Mouse (Mus musculus) heart, embryonic 13.5 days (tissue): ENCODE results near the gene Fads6. TPM values are rescaled to one million over a fixed set of nuclear protein-coding genes. Genes with fewer than 3 reads are reported as not detected.

ENCODE experiments used
- ATAC-seq: fragments of 200-750 bp; cut with Nextera tagmentation; 2 replicates; pipeline ENCODE4 v1.8.0; 2017; ENCODE audit warnings: moderate TSS enrichment; ENCODE audit not compliant: insufficient number of reproducible peaks, low FRiP score, low TSS enrichment; ENCODE audit errors: extremely low read depth
- H3K27ac ChIP-seq: fragments of 300-500 bp; sonication (generic); replicated peaks from 2 replicates; pipeline ENCODE4 v1.5.1; 2015; ENCODE audit warnings: moderate library complexity, mild to moderate bottlenecking, inconsistent platforms
- H3K27me3 ChIP-seq: fragments of 300-500 bp; sonication (generic); replicated peaks from 2 replicates; pipeline ENCODE4 v1.6.1; 2015; ENCODE audit warnings: mild to moderate bottlenecking, inconsistent platforms
- H3K36me3 ChIP-seq: fragments of 300-500 bp; sonication (generic); 2 replicates; pipeline ENCODE4 v1.6.1; 2015; ENCODE audit warnings: mild to moderate bottlenecking, inconsistent platforms
- H3K4me1 ChIP-seq: fragments of 300-500 bp; sonication (generic); 2 replicates; pipeline ENCODE4 v1.6.1; 2015; ENCODE audit warnings: inconsistent platforms
- H3K4me2 ChIP-seq: fragments of 300-500 bp; sonication (generic); 2 replicates; pipeline ENCODE4 v1.6.1; 2015; ENCODE audit warnings: inconsistent platforms, mild to moderate bottlenecking, moderate library complexity
- H3K4me3 ChIP-seq: fragments of 300-500 bp; sonication (generic); 2 replicates; pipeline ENCODE4 v1.5.1; 2015; ENCODE audit warnings: moderate library complexity, mild to moderate bottlenecking, inconsistent platforms
- H3K9ac ChIP-seq: fragments of 300-500 bp; sonication (generic); 2 replicates; pipeline ENCODE4 v1.6.1; 2015; ENCODE audit warnings: inconsistent platforms, mild to moderate bottlenecking, moderate library complexity
- H3K9me3 ChIP-seq: fragments of 300-500 bp; sonication (generic); 2 replicates; pipeline ENCODE4 v1.6.1; 2016; ENCODE audit warnings: inconsistent platforms
- WGBS: fragments of 180-500 bp; shearing (Covaris S2); methylation state at CpG from one replicate; pipeline ENCODE4 v1.1.7; 2015; ENCODE audit warnings: mixed read lengths; 5-methylcytosine and 5-hydroxymethylcytosine counted together
- polyA plus RNA-seq: library from polyadenylated mRNA; unstranded; fragments of >200 nt; fragmentation: Nextera tagmentation; extraction: Ambion mirVana; gene quantifications from 2 replicates; pipeline ENCODE4 v1.2.1, GENCODE M21; 2015

The Fads6 gene
- 0.71 and 0.74 TPM in 2 replicates for polyA plus RNA-seq

DNA sequence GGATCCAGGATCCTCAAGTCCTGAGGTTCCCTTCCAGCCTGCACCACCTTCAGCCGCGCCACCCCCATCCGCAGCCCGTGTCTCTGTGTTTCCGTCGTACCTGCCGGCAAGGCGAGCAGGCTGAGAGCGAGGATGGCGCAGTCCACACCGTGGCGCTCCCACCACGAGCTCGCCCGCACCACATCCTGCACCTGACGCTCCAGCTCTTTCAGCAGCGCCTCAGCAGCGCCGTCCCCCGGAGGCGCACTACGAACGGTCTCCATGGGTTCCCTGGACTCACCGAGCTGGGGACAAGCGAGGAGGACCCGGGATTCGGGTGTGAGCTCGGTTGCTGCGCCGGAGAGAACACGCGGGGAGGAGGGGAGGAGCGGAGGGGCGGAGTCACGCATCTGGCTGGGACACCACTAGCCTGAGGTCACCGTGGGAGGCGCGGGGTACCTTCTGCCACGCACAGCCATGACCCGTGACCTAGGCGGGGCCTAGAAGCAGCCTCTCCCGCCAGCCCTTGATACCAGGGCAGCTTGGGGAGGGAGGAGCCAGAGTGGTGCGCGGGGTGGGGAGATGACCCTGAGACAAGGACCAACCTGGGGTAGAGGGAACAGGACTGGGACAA, at the start of gene Fads6:
Fads6 (minus strand) TSS at position 450 of the 613 bp plus-strand sequence.
- Histone ChIP-seq H3K9ac (peak within 1 kb of the TSS; percentile 70), H3K36me3 (no peaks in the 10 kb centered on the region), H3K4me1 (peaks cover 20% of the 10 kb centered on the region), H3K4me3 (peak within 1 kb of the TSS; percentile 59), H3K4me2 (peak within 1 kb of the TSS; percentile 91), H3K27me3 (peaks cover 42% of the 10 kb centered on the region), H3K27ac (no peak within 1 kb of the TSS), H3K9me3 (no peaks in the 10 kb centered on the region)
- WGBS: under 1% methylated on average over 44 of the region's 44 CpGs
- ATAC-seq: peak; percentile 23; the same call in 1 of the 2 replicates

DNA sequence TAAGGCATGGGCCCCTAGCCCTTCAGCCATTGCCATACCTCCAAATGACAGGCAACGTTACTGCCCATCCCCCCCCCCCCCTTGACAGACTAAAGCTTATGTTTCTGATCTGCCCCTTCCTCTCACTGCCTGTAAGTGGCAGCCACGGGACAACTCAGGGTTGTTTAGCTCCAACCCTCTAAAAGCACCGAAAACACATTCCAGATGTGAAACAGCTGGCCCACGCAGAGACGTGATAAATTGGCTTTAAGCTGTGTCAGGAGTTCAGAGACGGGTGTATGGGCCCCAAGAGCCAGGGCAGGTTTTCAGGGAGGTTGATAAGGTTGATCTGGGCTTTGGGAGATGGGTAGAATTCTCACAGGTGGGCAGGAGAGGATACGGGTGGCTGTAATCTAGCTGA, 48.1 kb upstream of the Fads6 start:
- WGBS: 20% methylated on average over 7 of the region's 7 CpGs

DNA sequence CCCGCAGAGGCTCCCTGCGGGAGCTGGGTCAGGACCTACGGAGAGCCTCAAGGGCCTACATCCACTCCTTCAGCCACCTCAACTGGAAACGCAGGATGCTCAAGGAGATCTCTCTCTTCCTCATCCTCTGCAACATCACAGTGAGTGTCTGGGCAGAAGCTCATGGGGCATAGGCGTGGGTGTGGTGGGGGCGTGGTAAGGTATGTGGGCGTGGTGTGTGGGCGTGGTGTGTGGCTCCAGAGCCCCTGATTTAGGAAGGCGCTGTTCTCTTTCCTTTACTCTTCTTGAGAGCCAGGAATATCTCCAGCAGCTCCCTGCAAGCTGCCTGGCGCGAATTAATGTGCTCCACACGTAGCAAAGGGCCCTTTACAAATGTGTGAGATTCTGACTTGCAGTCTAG, 47.5 kb upstream of the Fads6 start:
- peaks cover 95% of the 10 kb centered on the region for H3K27me3 ChIP-seq
- H3K36me3 ChIP-seq: no peaks in the 10 kb centered on the region
- no peaks in the 10 kb centered on the region for H3K9me3 ChIP-seq
- no peak overlapping the region for H3K4me2 ChIP-seq
- no peak for ATAC-seq
- 4% methylated on average over 12 of the region's 12 CpGs for WGBS
- no peak overlapping the region for H3K27ac ChIP-seq
- H3K4me1 ChIP-seq: no peaks in the 10 kb centered on the region; the same call in 1 of the 2 replicates
- no peak overlapping the region for H3K4me3 ChIP-seq
- H3K9ac ChIP-seq: no peak overlapping the region

More for the DNA sequence above, 48.1 kb upstream of the Fads6 start:
- Histone ChIP-seq H3K27me3 (peaks cover 95% of the 10 kb centered on the region), H3K27ac (no peak overlapping the region), H3K9ac (no peak overlapping the region), H3K9me3 (no peaks in the 10 kb centered on the region), H3K4me1 (no peaks in the 10 kb centered on the region; the same call in 1 of the 2 replicates), H3K4me2 (no peak overlapping the region), H3K4me3 (no peak overlapping the region), H3K36me3 (no peaks in the 10 kb centered on the region)
- no peak for ATAC-seq

DNA sequence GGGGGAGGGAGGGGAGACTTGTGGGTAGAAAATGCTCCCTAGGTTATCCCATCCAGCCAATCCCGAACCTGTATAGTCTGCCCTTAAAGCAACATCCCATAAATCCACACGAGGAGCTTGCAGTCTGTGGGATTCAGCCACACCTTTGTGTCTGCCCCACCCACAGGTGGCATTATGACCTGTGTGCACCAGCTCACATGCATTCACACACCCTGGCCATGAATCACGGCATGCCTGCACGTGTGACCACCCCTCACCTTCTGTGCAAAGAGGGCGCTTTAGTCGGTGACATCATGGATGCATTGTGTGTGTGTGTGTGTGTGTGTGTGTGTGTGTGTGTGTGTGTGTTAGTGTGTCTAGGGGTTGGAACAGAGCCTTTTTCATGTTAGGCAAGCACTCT, 44.4 kb upstream of the Fads6 start:
- H3K9me3 ChIP-seq: no peaks in the 10 kb centered on the region
- no peak overlapping the region for H3K27ac ChIP-seq
- no peak overlapping the region for H3K9ac ChIP-seq
- no peaks in the 10 kb centered on the region for H3K36me3 ChIP-seq
- peaks cover 96% of the 10 kb centered on the region for H3K27me3 ChIP-seq
- WGBS: 64% methylated on average over 6 of the region's 6 CpGs
- ATAC-seq: no peak
- H3K4me1 ChIP-seq: no peaks in the 10 kb centered on the region; the same call in 1 of the 2 replicates
- H3K4me3 ChIP-seq: no peak overlapping the region
- no peak overlapping the region for H3K4me2 ChIP-seq

DNA sequence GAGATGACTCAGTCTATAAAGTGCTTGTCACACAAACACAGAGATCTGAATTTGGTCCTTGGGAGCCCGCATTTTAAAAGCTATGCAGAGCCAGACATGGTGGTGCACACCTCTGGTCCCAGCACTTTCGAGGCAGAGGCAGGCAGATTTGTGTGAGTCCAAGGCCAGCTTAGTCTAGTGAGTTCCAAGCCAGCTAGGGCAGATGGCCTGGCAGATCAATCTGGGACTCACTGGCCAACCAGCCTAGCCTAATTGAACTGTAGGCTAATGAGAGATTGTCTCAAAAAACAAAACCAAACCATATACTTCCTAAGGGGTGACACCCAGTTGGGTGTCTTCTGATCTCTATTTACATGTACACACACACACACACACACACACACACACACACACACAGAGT, 43.8 kb upstream of the Fads6 start:
- 58% methylated on average over 2 of the region's 2 CpGs for WGBS
- H3K27me3 ChIP-seq: peaks cover 96% of the 10 kb centered on the region
- H3K36me3 ChIP-seq: no peaks in the 10 kb centered on the region
- H3K9ac ChIP-seq: no peak overlapping the region
- no peak overlapping the region for H3K27ac ChIP-seq
- no peak for ATAC-seq
- H3K4me1 ChIP-seq: no peaks in the 10 kb centered on the region; the same call in 1 of the 2 replicates
- no peak overlapping the region for H3K4me2 ChIP-seq
- H3K4me3 ChIP-seq: no peak overlapping the region
- no peaks in the 10 kb centered on the region for H3K9me3 ChIP-seq

DNA sequence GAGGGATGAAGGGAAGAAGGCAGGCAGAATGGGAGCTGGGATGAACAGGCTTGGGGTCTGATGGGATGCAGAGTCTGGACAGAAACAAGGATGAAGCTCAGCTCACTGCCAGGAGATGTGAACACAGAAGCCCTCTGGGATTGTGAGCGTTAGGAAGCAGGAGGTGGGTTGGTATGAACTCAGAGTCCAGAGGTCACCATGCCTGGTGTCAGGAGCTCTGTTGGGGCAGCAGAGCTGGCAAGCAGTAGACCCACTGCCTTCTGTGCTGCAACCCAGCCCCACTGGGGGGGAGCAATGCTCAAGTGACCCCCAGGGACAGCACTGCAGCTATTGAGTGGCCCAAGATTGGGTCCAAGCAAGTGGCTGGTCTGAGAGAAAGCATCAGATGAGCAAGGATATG, 40.4 kb upstream of the Fads6 start:
- WGBS: 83% methylated on average over 1 of the region's 1 CpGs
- peaks cover 98% of the 10 kb centered on the region for H3K27me3 ChIP-seq
- no peak overlapping the region for H3K27ac ChIP-seq

DNA sequence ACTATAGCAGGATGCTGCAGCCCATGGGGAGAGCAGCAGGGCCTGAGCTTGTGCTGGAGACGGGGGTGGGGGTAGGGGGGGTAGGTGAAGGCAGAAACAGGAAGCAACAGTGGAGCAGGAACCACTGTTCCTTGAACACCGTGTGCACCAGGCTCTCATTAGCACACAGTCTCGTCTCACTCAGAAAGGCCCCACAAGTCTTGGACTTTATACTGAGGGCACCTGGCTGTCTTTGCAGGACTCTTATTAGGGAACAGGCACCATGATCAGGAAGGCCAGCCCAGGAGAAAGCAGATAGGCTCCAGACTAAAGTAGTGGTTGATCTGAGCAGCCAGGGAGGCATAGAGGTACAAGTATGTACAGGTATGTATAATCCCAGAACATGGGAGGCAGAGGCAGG, 39.9 kb upstream of the Fads6 start:
- Histone ChIP-seq H3K27ac (no peak overlapping the region), H3K36me3 (no peaks in the 10 kb centered on the region), H3K9me3 (no peaks in the 10 kb centered on the region), H3K27me3 (peaks cover 98% of the 10 kb centered on the region), H3K4me3 (no peak overlapping the region), H3K4me1 (no peaks in the 10 kb centered on the region; the same call in 1 of the 2 replicates), H3K9ac (no peak overlapping the region), H3K4me2 (no peak overlapping the region)
- ATAC-seq: no peak
- 49% methylated on average over 3 of the region's 3 CpGs for WGBS

More for the DNA sequence above, 40.4 kb upstream of the Fads6 start:
- no peaks in the 10 kb centered on the region for H3K36me3 ChIP-seq
- no peaks in the 10 kb centered on the region; the same call in 1 of the 2 replicates for H3K4me1 ChIP-seq
- H3K4me3 ChIP-seq: no peak overlapping the region
- ATAC-seq: no peak
- no peaks in the 10 kb centered on the region for H3K9me3 ChIP-seq
- H3K9ac ChIP-seq: no peak overlapping the region
- H3K4me2 ChIP-seq: no peak overlapping the region

DNA sequence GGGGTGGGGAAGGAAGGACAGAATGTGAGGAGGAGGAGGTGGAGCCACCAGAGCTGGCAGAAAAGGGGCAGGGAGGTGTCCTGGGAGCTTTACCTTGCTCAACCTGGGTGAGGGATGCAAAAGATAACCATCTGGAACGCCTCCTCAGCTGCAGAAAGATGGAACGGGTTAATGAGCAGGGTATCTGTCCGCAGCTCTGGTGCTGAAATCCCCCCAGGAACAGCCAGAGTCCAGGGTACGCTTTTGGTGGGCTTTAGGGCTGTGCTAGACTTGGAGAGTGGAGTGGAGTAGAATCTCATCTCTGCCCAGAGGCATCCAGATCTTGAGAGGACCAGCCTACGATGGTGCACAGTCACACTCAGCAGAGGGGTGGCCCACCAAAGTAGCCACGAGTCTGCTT, 38.7 kb upstream of the Fads6 start:
- 17% methylated on average over 6 of the region's 6 CpGs for WGBS
- Histone ChIP-seq H3K4me2 (no peak overlapping the region), H3K9ac (no peak overlapping the region), H3K27me3 (peaks cover 98% of the 10 kb centered on the region), H3K27ac (no peak overlapping the region), H3K4me3 (no peak overlapping the region), H3K4me1 (no peaks in the 10 kb centered on the region; the same call in 1 of the 2 replicates), H3K36me3 (no peaks in the 10 kb centered on the region), H3K9me3 (no peaks in the 10 kb centered on the region)
- no peak for ATAC-seq

GRCm38 (mm10) chr11:115335223-115335622, 37.8 kb upstream of the Fads6 start:
- Histone ChIP-seq H3K36me3 (no peaks in the 10 kb centered on the region), H3K9ac (no peak overlapping the region), H3K9me3 (no peaks in the 10 kb centered on the region), H3K4me2 (no peak overlapping the region), H3K27me3 (peaks cover 100% of the 10 kb centered on the region), H3K4me1 (no peaks in the 10 kb centered on the region; the same call in 1 of the 2 replicates), H3K27ac (no peak overlapping the region), H3K4me3 (no peak overlapping the region)
- 48% methylated on average over 12 of the region's 12 CpGs for WGBS
- ATAC-seq: no peak

GRCm38 (mm10) chr11:115334531-115334930, 37.1 kb upstream of the Fads6 start, which contains the start of gene Otop3:
Otop3 (plus strand) TSS chr11:115334731.
- no peaks in the 10 kb centered on the region for H3K36me3 ChIP-seq
- H3K27ac ChIP-seq: no peak within 1 kb of the TSS
- peaks cover 100% of the 10 kb centered on the region for H3K27me3 ChIP-seq
- H3K9me3 ChIP-seq: no peaks in the 10 kb centered on the region
- H3K4me2 ChIP-seq: peak within 1 kb of the TSS; percentile 36
- no peak within 1 kb of the TSS for H3K9ac ChIP-seq
- H3K4me1 ChIP-seq: no peaks in the 10 kb centered on the region; the same call in 1 of the 2 replicates
- 0 out of 2 replicates have a peak within 1 kb of the TSS, but pooled peaks have one; percentile 3 for H3K4me3 ChIP-seq
- 4% methylated on average over 29 of the region's 29 CpGs for WGBS
- no peak for ATAC-seq

DNA sequence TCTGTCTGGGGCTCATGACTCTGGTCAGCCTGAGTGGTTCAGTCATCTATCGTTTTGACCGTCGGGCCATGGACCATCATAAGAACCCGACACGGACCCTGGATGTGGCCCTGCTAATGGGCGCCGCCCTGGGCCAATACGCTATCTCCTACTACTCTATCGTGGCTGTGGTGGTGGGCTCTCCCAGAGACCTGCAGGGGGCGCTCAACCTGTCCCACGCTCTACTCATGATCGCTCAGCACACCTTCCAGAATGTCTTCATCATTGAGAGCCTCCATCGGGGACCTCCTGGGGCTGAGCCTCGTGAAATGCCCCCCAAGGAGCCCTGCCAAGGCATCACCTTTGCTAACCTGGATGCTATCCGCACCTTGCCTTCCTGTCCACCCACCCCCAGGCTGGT, 31.9 kb upstream of the Fads6 start:
- 61% methylated on average over 15 of the region's 15 CpGs for WGBS
- H3K27me3 ChIP-seq: peaks cover 97% of the 10 kb centered on the region

GRCm38 (mm10) chr11:115326730-115327129, 29.3 kb upstream of the Fads6 start:
- WGBS: 66% methylated on average over 7 of the region's 7 CpGs
- Histone ChIP-seq H3K4me3 (no peak overlapping the region), H3K27me3 (peaks cover 97% of the 10 kb centered on the region), H3K9ac (no peak overlapping the region), H3K9me3 (no peaks in the 10 kb centered on the region), H3K36me3 (no peaks in the 10 kb centered on the region), H3K4me2 (no peak overlapping the region), H3K27ac (no peak overlapping the region), H3K4me1 (peaks cover 7% of the 10 kb centered on the region; the same call in 1 of the 2 replicates)
- no peak for ATAC-seq

More for the DNA sequence above, 31.9 kb upstream of the Fads6 start:
- Histone ChIP-seq H3K36me3 (no peaks in the 10 kb centered on the region), H3K27ac (no peak overlapping the region), H3K9ac (no peak overlapping the region), H3K4me3 (no peak overlapping the region), H3K4me1 (no peaks in the 10 kb centered on the region), H3K4me2 (no peak overlapping the region), H3K9me3 (no peaks in the 10 kb centered on the region)
- ATAC-seq: no peak
